Mouse (Mus musculus) midbrain, embryonic 13.5 days (tissue): ENCODE measurements around the gene Ctnna3. TPM values are rescaled to one million over a fixed set of nuclear protein-coding genes. Genes with fewer than 3 reads are reported as not detected.
A peak's percentile ranks its signal among the peaks of the same experiment; 100 is the strongest.
"Not testable (repeated sequence)": the region's sequence is repeated elsewhere in the genome, so short reads cannot be mapped to it uniquely, and the experiment has no call there.

Experiments used
- ATAC-seq: fragments of 200-750 bp; cut with Nextera tagmentation; 2 replicates; pipeline ENCODE4 v1.8.0; 2017; ENCODE audit warnings: mild to moderate bottlenecking, moderate TSS enrichment, moderate library complexity
- H3K27ac ChIP-seq: fragments of 300-500 bp; sonication (generic); 2 replicates; pipeline ENCODE4 v1.5.1; 2015; ENCODE audit warnings: inconsistent platforms, mild to moderate bottlenecking, moderate library complexity
- H3K27me3 ChIP-seq: fragments of 300-500 bp; sonication (generic); 2 replicates; pipeline ENCODE4 v1.6.1; 2015; ENCODE audit warnings: mild to moderate bottlenecking, inconsistent platforms
- H3K36me3 ChIP-seq: fragments of 300-500 bp; sonication (generic); 2 replicates; pipeline ENCODE4 v1.6.1; 2015; ENCODE audit warnings: mild to moderate bottlenecking, inconsistent platforms
- H3K4me1 ChIP-seq: fragments of 300-500 bp; sonication (generic); replicated peaks from 2 replicates; pipeline ENCODE4 v1.6.1; 2015; ENCODE audit warnings: inconsistent platforms
- H3K4me2 ChIP-seq: fragments of 300-500 bp; sonication (generic); replicated peaks from 2 replicates; pipeline ENCODE4 v1.6.1; 2015; ENCODE audit warnings: moderate library complexity, mild to moderate bottlenecking, inconsistent platforms
- H3K4me3 ChIP-seq: fragments of 300-500 bp; sonication (generic); replicated peaks from 2 replicates; pipeline ENCODE4 v1.5.1; 2015; ENCODE audit warnings: mild to moderate bottlenecking, inconsistent platforms
- H3K9ac ChIP-seq: fragments of 300-500 bp; sonication (generic); replicated peaks from 2 replicates; pipeline ENCODE4 v1.6.1; 2015; ENCODE audit warnings: mild to moderate bottlenecking, inconsistent platforms
- H3K9me3 ChIP-seq: fragments of 300-500 bp; sonication (generic); 2 replicates; pipeline ENCODE4 v1.6.1; 2016; ENCODE audit warnings: mild to moderate bottlenecking, inconsistent platforms
- WGBS: fragments of 180-500 bp; shearing (Covaris S2); methylation state at CpG from one replicate; pipeline ENCODE4 v1.1.7; 2015; 5-methylcytosine and 5-hydroxymethylcytosine counted together
- polyA plus RNA-seq: library from polyadenylated mRNA; unstranded; fragments of >200 nt; fragmentation: Nextera tagmentation; extraction: Ambion mirVana; gene quantifications from 2 replicates; pipeline ENCODE4 v1.2.1, GENCODE M21; 2015

Ctnna3 gene
- polyA plus RNA-seq, 1 experiment from 2014 or later = 0.23 TPM

DNA sequence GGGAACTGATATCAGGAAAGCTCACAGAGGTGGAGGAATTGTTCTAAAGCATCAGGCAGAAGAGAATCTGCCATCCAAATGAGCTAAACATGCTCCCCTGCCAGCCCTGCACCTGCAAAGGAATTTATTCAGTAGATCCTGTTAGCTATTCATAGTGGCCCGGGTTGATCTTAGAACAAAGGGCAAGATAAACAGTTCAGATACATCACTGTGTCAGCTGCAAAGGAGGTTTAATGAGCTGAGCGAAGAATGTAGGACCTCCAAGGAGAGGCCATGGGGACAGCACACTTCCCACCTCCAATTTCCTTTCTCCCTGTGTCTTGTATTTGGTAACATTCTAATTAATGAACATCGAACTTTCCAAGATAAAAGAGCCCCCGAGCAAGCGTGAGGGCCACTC is 1206.9 kb downstream of the Ctnna3 start:
- Histone ChIP-seq H3K9me3 (no peaks in the 10 kb centered on the region), H3K4me3 (no peak overlapping the region), H3K27me3 (no peaks in the 10 kb centered on the region), H3K4me2 (no peak overlapping the region), H3K27ac (no peak overlapping the region), H3K4me1 (no peaks in the 10 kb centered on the region), H3K36me3 (no peaks in the 10 kb centered on the region), H3K9ac (no peak overlapping the region)
- 34% methylated on average over 5 of the region's 5 CpGs for WGBS
- ATAC-seq = no peak

DNA sequence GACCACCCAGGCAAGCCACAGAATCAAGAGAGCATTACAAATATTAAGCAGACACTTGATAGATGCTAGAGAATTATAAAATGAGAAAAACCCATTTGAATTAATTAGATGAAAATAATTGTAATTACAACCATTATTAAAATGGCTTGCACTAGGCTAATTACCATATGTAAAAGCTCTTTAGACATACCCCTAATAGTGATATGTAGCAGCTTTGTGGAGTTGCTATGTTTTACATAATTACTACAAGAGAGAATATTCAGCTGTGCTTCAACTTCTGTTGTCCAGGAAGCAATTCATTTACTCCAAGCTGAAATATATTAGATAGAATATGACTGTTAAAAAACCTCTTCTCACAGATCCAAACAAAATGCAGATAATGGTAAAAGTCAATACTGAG is 1209.2 kb downstream of the Ctnna3 start:
- ATAC-seq = no peak
- no peaks in the 10 kb centered on the region for H3K4me1 ChIP-seq
- H3K4me3 ChIP-seq = no peak overlapping the region
- no peaks in the 10 kb centered on the region for H3K36me3 ChIP-seq
- H3K9me3 ChIP-seq = no peaks in the 10 kb centered on the region
- H3K4me2 ChIP-seq = no peak overlapping the region
- no peak overlapping the region for H3K27ac ChIP-seq
- no peak overlapping the region for H3K9ac ChIP-seq
- H3K27me3 ChIP-seq = no peaks in the 10 kb centered on the region

DNA sequence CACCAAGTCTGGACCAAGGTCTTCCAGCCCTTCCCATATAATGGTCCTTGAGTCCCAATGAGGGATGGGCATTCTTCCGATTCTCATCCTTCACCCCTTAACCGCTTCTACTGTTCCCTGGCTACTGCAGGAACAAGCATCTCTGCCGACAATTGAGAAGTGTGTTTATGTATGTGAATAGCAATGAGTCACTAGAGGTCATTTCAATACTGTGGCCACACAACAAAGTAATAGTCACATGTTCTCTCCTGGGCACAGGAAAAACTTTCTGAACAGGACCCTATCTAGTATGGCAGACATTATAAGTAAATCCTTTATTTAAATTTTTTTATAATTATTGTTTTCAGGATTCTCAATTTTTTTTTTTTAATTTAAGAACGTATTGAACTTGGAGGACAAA is 1211.2 kb downstream of the Ctnna3 start:
- no peak overlapping the region for H3K27ac ChIP-seq
- H3K27me3 ChIP-seq = no peaks in the 10 kb centered on the region
- no peaks in the 10 kb centered on the region for H3K36me3 ChIP-seq
- WGBS = 81% methylated on average over 4 of the region's 4 CpGs
- ATAC-seq = no peak
- no peaks in the 10 kb centered on the region for H3K4me1 ChIP-seq
- no peaks in the 10 kb centered on the region for H3K9me3 ChIP-seq
- no peak overlapping the region for H3K9ac ChIP-seq
- no peak overlapping the region for H3K4me3 ChIP-seq
- H3K4me2 ChIP-seq = no peak overlapping the region

DNA sequence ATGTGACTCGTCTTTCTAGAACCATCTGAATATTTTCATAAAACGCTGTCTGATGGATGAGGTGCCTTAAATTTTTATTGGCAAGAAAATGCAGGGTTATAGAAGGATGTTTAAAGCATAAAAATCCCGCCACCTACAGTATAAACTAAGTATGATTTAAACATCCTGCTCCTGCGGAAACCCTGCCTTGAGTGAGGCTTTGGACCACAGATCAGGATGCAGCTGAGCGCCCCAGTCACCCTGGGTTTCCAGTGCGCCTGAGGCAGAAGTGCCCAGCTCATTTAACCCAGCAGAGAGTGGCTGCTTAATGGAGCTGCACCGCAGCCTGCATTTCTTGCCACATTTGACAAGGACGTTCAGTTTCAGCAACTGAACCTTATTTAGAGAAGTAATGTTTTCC is 1211.7 kb downstream of the Ctnna3 start:
- H3K36me3 ChIP-seq = no peaks in the 10 kb centered on the region
- no peaks in the 10 kb centered on the region for H3K27me3 ChIP-seq
- no peak overlapping the region for H3K9ac ChIP-seq
- H3K4me3 ChIP-seq = no peak overlapping the region
- ATAC-seq = no peak
- WGBS = 69% methylated on average over 8 of the region's 8 CpGs
- no peaks in the 10 kb centered on the region for H3K9me3 ChIP-seq
- no peak overlapping the region for H3K4me2 ChIP-seq
- no peaks in the 10 kb centered on the region for H3K4me1 ChIP-seq
- H3K27ac ChIP-seq = no peak overlapping the region

DNA sequence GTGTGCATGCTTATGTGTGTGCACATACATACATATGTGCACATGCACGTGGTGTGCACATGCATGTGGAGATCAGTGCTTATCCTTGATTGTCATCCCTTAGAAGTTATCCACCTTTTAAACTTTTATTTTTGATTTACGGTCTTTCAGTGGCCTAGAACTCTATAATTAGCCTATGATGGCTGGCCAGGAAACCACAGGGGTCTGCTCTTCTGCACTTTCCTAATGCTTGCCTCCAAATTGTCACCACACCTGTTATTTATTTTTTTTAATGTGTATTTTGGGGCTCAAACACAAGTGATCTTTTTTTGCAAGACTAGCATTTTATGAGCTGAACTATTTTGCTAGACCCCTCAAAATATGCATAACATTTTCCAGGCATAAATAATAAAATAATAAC is 1214.1 kb downstream of the Ctnna3 start:
- Histone ChIP-seq H3K9ac (no peak overlapping the region), H3K4me1 (no peaks in the 10 kb centered on the region), H3K9me3 (no peaks in the 10 kb centered on the region), H3K4me2 (no peak overlapping the region), H3K27me3 (no peaks in the 10 kb centered on the region), H3K36me3 (no peaks in the 10 kb centered on the region), H3K4me3 (no peak overlapping the region), H3K27ac (no peak overlapping the region)
- ATAC-seq = no peak
- 75% methylated on average over 2 of the region's 2 CpGs for WGBS

DNA sequence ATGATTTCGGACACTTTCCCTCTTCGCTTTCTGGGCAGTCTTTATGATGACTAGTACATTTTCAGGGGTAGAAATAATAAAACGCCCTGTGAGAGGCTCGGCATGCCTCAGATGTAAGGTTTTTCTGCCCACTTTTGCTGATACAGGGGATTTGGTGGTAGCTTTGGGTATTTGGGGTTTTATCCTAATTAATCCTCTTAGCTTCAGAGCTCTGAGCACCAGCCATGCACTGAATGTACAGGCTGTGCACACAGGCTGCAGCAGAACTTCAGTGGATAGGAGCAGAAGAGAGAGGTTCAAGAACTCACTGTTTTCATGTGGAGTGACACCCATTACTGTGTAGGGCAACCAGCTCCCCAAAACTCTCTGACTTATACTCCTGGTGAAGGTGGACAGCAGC is 1231.3 kb downstream of the Ctnna3 start:
- 0 out of 2 replicates have a peak, but pooled peaks cover 5% of the 10 kb centered on the region for H3K4me1 ChIP-seq
- no peaks in the 10 kb centered on the region for H3K36me3 ChIP-seq
- no peaks in the 10 kb centered on the region for H3K27me3 ChIP-seq
- ATAC-seq = peak; percentile 81; the same call in 1 of the 2 replicates
- no peaks in the 10 kb centered on the region for H3K9me3 ChIP-seq
- no peak overlapping the region for H3K9ac ChIP-seq
- H3K4me2 ChIP-seq = no peak overlapping the region
- no peak overlapping the region for H3K4me3 ChIP-seq
- H3K27ac ChIP-seq = no peak overlapping the region
- 31% methylated on average over 4 of the region's 4 CpGs for WGBS

DNA sequence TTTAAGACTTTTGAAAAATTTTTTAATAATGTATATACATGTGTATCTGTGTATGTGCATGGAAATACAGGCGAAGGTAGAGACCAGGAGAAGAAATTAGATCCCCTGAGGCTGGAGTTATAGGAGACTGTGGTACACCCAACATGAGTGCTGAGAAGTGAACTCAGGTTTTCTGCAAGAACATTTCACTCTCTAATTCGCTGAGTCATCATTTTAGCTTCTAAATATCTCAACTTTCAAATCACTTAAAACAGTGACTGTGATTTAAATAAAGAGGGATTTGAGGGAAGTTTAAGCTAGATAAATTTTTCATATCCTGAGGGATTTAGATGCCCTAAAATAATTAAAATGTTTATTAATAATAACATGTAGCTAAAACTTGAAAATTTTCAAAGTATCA is 1241.6 kb downstream of the Ctnna3 start:
- peaks cover 7% of the 10 kb centered on the region; the same call in 1 of the 2 replicates for H3K9me3 ChIP-seq
- no peaks in the 10 kb centered on the region for H3K36me3 ChIP-seq
- H3K27ac ChIP-seq = no peak overlapping the region
- no peak overlapping the region for H3K9ac ChIP-seq
- 90% methylated on average over 2 of the region's 2 CpGs for WGBS
- H3K4me3 ChIP-seq = no peak overlapping the region
- no peak for ATAC-seq
- H3K27me3 ChIP-seq = no peaks in the 10 kb centered on the region
- no peak overlapping the region for H3K4me2 ChIP-seq
- no peaks in the 10 kb centered on the region for H3K4me1 ChIP-seq

DNA sequence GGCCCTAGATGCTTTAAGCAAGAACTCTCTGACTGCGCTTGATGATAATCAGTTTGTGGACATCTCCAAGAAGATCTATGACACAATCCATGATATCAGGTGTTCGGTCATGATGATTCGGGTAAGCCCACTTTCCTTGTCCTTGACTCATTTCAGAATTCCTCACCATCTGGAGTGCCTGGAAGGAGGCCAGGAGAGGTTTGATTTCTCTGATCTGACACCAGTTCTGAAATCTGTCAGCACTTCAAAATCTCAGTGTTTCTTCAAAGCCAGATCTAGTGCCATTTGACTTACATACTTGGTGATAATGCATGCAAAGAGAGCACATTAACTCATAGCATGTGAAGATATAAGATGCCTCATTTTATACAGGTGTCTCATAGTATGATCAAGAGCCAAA is 1245.9 kb downstream of the Ctnna3 start:
- 95% methylated on average over 3 of the region's 3 CpGs for WGBS
- Histone ChIP-seq H3K4me1 (no peaks in the 10 kb centered on the region), H3K36me3 (no peaks in the 10 kb centered on the region), H3K9me3 (peaks cover 7% of the 10 kb centered on the region; the same call in 1 of the 2 replicates), H3K27me3 (no peaks in the 10 kb centered on the region), H3K27ac (no peak overlapping the region), H3K4me3 (no peak overlapping the region), H3K9ac (no peak overlapping the region), H3K4me2 (no peak overlapping the region)
- ATAC-seq = no peak

DNA sequence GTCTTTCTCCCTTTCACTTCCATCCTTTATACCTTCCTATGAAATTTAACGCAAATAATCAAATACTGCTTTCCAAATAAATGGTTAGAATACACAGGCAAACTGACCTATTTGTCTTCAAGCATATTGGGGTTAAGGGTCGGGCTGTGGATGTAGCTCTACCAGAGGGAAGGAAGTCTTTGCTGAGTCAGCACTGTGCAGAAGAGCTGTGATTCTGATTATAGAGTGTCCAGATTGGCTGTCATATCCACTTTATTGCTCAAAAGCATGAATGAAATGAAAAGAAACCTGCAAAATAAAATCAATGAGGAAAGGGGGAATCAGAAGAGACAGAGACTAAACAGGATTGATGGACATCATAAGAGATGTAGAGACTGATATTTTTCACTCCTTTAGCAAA is 1280.1 kb downstream of the Ctnna3 start:
- no peak for ATAC-seq
- Histone ChIP-seq H3K36me3 (no peaks in the 10 kb centered on the region), H3K27me3 (no peaks in the 10 kb centered on the region), H3K9ac (no peak overlapping the region), H3K9me3 (no peaks in the 10 kb centered on the region), H3K27ac (no peak overlapping the region), H3K4me2 (no peak overlapping the region), H3K4me3 (no peak overlapping the region), H3K4me1 (no peaks in the 10 kb centered on the region)
- 81% methylated on average over 2 of the region's 2 CpGs for WGBS

DNA sequence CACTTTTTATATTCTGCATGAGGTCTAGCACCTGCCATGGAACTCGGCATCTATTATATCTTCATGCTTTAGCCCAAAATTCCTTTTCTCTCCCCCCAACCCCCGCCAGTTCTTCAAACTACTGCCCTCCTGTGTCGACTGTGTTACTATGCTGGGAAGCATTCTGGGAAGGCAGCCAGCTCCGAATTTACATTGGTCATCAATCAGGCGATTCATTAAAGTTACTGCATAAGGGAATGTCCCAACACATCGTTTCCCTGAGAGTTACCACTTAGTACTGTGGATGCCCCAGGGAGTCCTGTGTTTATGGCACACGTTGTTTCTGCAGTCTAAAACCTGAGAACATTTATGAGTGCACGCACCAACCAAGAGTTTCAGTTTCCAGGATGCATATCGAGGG is 1288.1 kb downstream of the Ctnna3 start:
- ATAC-seq = no peak
- WGBS = 76% methylated on average over 9 of the region's 9 CpGs
- Histone ChIP-seq H3K9ac (no peak overlapping the region), H3K4me3 (no peak overlapping the region), H3K27ac (no peak overlapping the region), H3K36me3 (no peaks in the 10 kb centered on the region), H3K9me3 (no peaks in the 10 kb centered on the region), H3K4me2 (no peak overlapping the region), H3K27me3 (no peaks in the 10 kb centered on the region), H3K4me1 (no peaks in the 10 kb centered on the region)

DNA sequence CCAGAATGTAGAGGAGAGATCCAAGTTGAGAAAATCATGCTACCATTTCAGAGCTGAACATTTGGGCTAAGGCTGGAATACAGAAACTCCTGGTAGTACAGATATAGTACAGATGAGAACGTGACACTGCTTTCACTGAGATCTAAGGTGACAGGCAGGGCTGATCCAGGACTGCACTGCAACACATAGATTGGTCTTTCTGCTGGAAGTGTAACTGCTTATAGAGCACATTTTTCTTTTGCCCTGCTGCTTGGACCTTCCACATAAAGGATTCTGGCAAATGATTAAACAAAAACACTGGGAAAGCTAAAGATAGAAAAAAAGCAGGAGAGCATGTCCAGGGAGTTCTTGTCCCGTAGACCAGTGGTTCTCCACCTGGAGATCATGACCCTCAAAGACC is 1305.8 kb downstream of the Ctnna3 start:
- Histone ChIP-seq H3K4me3 (no peak overlapping the region), H3K9me3 (no peaks in the 10 kb centered on the region), H3K27me3 (no peaks in the 10 kb centered on the region), H3K4me1 (no peaks in the 10 kb centered on the region), H3K9ac (no peak overlapping the region), H3K4me2 (no peak overlapping the region), H3K36me3 (no peaks in the 10 kb centered on the region), H3K27ac (no peak overlapping the region)
- WGBS = 83% methylated on average over 2 of the region's 2 CpGs
- ATAC-seq = no peak

DNA sequence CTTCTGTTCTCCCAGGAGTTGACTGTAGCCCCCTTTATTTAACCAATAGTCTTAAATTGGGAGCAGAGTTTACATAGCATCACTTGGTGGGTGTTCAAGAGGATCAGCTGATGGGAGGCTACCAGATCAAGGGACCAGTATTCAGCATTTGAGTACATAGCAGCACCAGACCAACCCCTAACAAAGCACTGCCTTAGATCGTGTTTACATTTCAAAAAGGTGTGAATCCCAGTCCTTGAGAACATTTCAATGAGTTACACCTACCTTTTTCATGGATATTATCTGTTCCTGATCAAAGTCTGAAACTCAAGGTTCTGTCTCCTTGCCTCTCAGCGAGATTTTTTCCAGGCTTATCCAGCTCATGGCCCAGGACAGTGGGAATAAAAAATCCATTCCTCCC is 1306.7 kb downstream of the Ctnna3 start:
- no peaks in the 10 kb centered on the region for H3K27me3 ChIP-seq
- H3K4me3 ChIP-seq = no peak overlapping the region
- no peak overlapping the region for H3K9ac ChIP-seq
- no peak overlapping the region for H3K27ac ChIP-seq
- no peaks in the 10 kb centered on the region for H3K9me3 ChIP-seq
- H3K4me1 ChIP-seq = no peaks in the 10 kb centered on the region
- no peak overlapping the region for H3K4me2 ChIP-seq
- no peaks in the 10 kb centered on the region for H3K36me3 ChIP-seq
- no peak for ATAC-seq
- 43% methylated on average over 2 of the region's 2 CpGs for WGBS

DNA sequence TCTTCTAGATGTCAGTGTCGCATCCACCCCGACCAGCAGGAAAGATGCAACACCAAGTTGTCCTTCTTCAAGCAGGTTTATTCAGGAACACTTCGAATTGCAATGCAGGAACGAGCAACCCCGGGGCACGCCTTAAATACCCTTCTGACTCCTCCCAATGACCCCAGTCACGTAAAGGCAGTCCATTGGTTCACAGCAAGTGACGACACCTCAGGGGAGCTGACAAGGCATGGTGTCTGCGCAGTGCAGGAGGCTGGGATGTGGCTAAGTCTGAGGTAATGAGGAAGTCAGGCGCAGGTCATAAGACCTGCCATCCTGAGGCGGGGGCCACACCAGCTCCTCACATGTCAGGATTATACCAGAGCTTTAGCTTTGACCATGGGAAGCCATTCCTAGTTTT is 1311.8 kb downstream of the Ctnna3 start:
- not testable (repeated sequence) for H3K9ac ChIP-seq, H3K27ac ChIP-seq, H3K27me3 ChIP-seq, H3K4me1 ChIP-seq, ATAC-seq, H3K36me3 ChIP-seq, H3K4me3 ChIP-seq, H3K4me2 ChIP-seq, H3K9me3 ChIP-seq
- 87% methylated on average over 11 of the region's 11 CpGs for WGBS
